In genomic region chr13:49644731-49645529, GRCm38 (mm10) we compare ENCODE assay signal across 9 mouse cellular contexts. TPM values are rescaled to one million over a fixed set of nuclear protein-coding genes. Genes with fewer than 3 reads are reported as not detected.
A peak's percentile ranks its signal among the peaks of the same experiment; 100 is the strongest.
DNase-seq lines count a peak whose midpoint lies in the region; ATAC-seq and TF ChIP-seq lines count a peak whose summit lies in the region.
"Had no signal": no experiment of that assay in that cellular context is flagged by ENCODE, and none has a peak within 500 bp of the region (broad histone marks: within the 10 kb centered on the region; RNA-seq: fewer than 3 reads in every experiment).

No protein-coding gene starts in this region.

- H3K27me3 ChIP-seq in liver, postnatal 0 days (ENCODE audit: insufficient read depth, low read length): no peaks in the 10 kb centered on the region
- H3K27me3 ChIP-seq in liver, embryonic 12.5 days (replicated peaks): no peaks in the 10 kb centered on the region
- H3K27me3 ChIP-seq: neural tube, embryonic 12.5 days had no signal

- no peak for TF ChIP-seq EP300 in liver, postnatal 0 days (IDR thresholded peaks at IDR 0.05; ENCODE audit: low read depth)

- no peak overlapping the region for H3K4me3 ChIP-seq in liver, postnatal 0 days (ENCODE audit: low read depth, low read length)
- no peak overlapping the region for H3K4me3 ChIP-seq in liver, embryonic 12.5 days
- H3K4me3 ChIP-seq: neural tube, embryonic 12.5 days had no signal

- no peaks in the 10 kb centered on the region for H3K9me3 ChIP-seq in liver, postnatal 0 days (ENCODE audit: low read length)
- no peaks in the 10 kb centered on the region for H3K9me3 ChIP-seq in liver, embryonic 12.5 days (replicated peaks)
- H3K9me3 ChIP-seq: neural tube, embryonic 12.5 days had no signal

- TF ChIP-seq CTCF in liver, postnatal 0 days (IDR thresholded peaks at IDR 0.05; ENCODE audit: low read depth): peak; percentile 57

- no peak overlapping the region for H3K27ac ChIP-seq in liver, postnatal 0 days (ENCODE audit: low read depth)
- H3K27ac ChIP-seq in liver, embryonic 12.5 days: no peak overlapping the region
- H3K27ac ChIP-seq: neural tube, embryonic 12.5 days had no signal

- H3K36me3 ChIP-seq in liver, postnatal 0 days (replicated peaks; ENCODE audit: insufficient read depth, low read length): no peaks in the 10 kb centered on the region
- peaks cover 46% of the 10 kb centered on the region for H3K36me3 ChIP-seq in liver, embryonic 12.5 days
- H3K36me3 ChIP-seq: neural tube, embryonic 12.5 days had no signal

- no peak overlapping the region for H3K9ac ChIP-seq in liver, postnatal 0 days (replicated peaks)
- no peak overlapping the region for H3K9ac ChIP-seq in liver, embryonic 12.5 days
- H3K9ac ChIP-seq: neural tube, embryonic 12.5 days had no signal

- no peaks in the 10 kb centered on the region for H3K4me1 ChIP-seq in liver, postnatal 0 days (ENCODE audit: insufficient read depth)
- H3K4me1 ChIP-seq in liver, embryonic 12.5 days: peaks cover 18% of the 10 kb centered on the region
- H3K4me1 ChIP-seq: neural tube, embryonic 12.5 days had no signal

- ATAC-seq in liver, postnatal 0 days: no peak
- ATAC-seq in liver, embryonic 12.5 days: no peak

- peak; percentile 43 for DNase-seq in embryo, embryonic 11 days
- no peak for DNase-seq in embryo, embryonic 10 days (ENCODE audit: low spot score)
- DNase-seq in liver, postnatal 0 days: no peak
- DNase-seq in induced T-regulatory cell, adult 2 months (ENCODE audit: low read depth): peak; percentile 78
- DNase-seq in skeletal muscle tissue, adult 2 months (ENCODE audit: low read depth, low spot score): peak; percentile 18
- DNase-seq in thymus, adult 18-20 months: no peak
- no peak for DNase-seq in cerebellum, adult 11-12 months

- WGBS in liver, postnatal 0 days (ENCODE audit: insufficient replicate concordance): 74% methylated on average over 2 of the region's 2 CpGs
- 72% methylated on average over 2 of the region's 2 CpGs for whole genome bisulfite sequencing in liver, embryonic 12.5 days (ENCODE audit: insufficient replicate concordance)

- H3K4me2 ChIP-seq in liver, postnatal 0 days (ENCODE audit: low read depth, low read length): no peak overlapping the region
- no peak overlapping the region for H3K4me2 ChIP-seq in liver, embryonic 12.5 days
- H3K4me2 ChIP-seq: neural tube, embryonic 12.5 days had no signal

RNA-seq across cellular contexts. Expression of gene Cenpp, which starts 7.7 kb away (rescaled TPM):
- polyA plus RNA-seq in liver, postnatal 0 days (2015; fragmentation: Nextera tagmentation; extraction: Ambion mirVana): 13.7 TPM in 2 replicates
- 30.2 and 33.4 TPM in 2 replicates for polyA plus RNA-seq in liver, embryonic 12.5 days (2016; fragmentation: Nextera tagmentation; extraction: Ambion mirVana)

RNA-seq across cellular contexts. Expression of gene Nol8, which starts 7.9 kb away (rescaled TPM):
- polyA plus RNA-seq in liver, postnatal 0 days (2015; fragmentation: Nextera tagmentation; extraction: Ambion mirVana): 6.8 and 8.0 TPM in 2 replicates
- polyA plus RNA-seq in liver, embryonic 12.5 days (2016; fragmentation: Nextera tagmentation; extraction: Ambion mirVana): 19.0 and 19.7 TPM in 2 replicates

RNA-seq across cellular contexts. Expression of gene Iars, which starts 37.0 kb away (rescaled TPM):
- polyA plus RNA-seq in liver, postnatal 0 days (2015; fragmentation: Nextera tagmentation; extraction: Ambion mirVana): 13.4 and 16.9 TPM in 2 replicates
- 94.1 and 94.9 TPM in 2 replicates for polyA plus RNA-seq in liver, embryonic 12.5 days (2016; fragmentation: Nextera tagmentation; extraction: Ambion mirVana)

RNA-seq across cellular contexts. Expression of gene Ogn, which starts 37.1 kb away (rescaled TPM):
- 1.3 and 1.6 TPM in 2 replicates for polyA plus RNA-seq in liver, postnatal 0 days (2015; fragmentation: Nextera tagmentation; extraction: Ambion mirVana)
- polyA plus RNA-seq in liver, embryonic 12.5 days (2016; fragmentation: Nextera tagmentation; extraction: Ambion mirVana): 2.0 and 2.7 TPM in 2 replicates

Comparison
In these comparisons a context has a peak if more than half of its experiments do, and no peak if none do; other contexts are left out.
1. DNase-seq: peak in embryo, embryonic 11 days (single experiment), induced T-regulatory cell, adult 2 months (single experiment) and skeletal muscle tissue, adult 2 months (single experiment); none in embryo, embryonic 10 days (single experiment), liver, postnatal 0 days (single experiment), thymus, adult 18-20 months (0 of 2) and cerebellum, adult 11-12 months (single experiment).